Mouse (Mus musculus): ENCODE measurements around the gene Dnah8.

DNA sequence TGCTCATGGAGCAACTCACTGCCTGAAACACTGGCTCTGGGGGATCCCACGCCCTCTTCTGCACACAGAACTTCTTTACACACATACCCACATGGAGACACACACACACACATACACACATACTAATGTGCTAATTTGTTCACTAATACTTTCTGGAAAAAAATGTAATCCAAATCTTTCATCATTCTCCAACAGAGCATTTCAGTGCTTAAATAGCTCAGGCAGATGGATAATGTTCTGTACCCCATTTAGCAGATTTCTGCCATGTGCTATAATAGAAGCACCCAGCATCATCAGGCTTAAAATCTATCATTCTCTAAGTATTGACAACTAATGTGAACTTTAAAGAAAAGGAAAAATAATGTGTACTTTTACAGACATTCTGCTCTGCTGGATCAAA, 43.4 kb upstream of the Dnah8 start:
- TF ChIP-seq GATA1 (IDR thresholded peaks at IDR 0.05; ENCODE audit: borderline replicate concordance, low read length) (no peak), FLI1 (IDR thresholded peaks at IDR 0.05; ENCODE audit: low read length) (no peak)

Data from megakaryocyte, embryonic 14.5 days (primary cell).